Mouse (Mus musculus) megakaryocyte, embryonic 14.5 days (primary cell): ENCODE data around the gene Fkbp15.

Experiments
- FLI1 ChIP-seq: IDR thresholded peaks from 2 replicates; pipeline ENCODE4 v1.6.1; 2012; ENCODE audit warnings: low read length, inconsistent platforms, mixed read lengths
- GATA1 ChIP-seq: IDR thresholded peaks from 3 replicates; pipeline ENCODE4 v1.6.1; 2012; ENCODE audit warnings: mixed read lengths, low read length, inconsistent platforms, borderline replicate concordance

DNA sequence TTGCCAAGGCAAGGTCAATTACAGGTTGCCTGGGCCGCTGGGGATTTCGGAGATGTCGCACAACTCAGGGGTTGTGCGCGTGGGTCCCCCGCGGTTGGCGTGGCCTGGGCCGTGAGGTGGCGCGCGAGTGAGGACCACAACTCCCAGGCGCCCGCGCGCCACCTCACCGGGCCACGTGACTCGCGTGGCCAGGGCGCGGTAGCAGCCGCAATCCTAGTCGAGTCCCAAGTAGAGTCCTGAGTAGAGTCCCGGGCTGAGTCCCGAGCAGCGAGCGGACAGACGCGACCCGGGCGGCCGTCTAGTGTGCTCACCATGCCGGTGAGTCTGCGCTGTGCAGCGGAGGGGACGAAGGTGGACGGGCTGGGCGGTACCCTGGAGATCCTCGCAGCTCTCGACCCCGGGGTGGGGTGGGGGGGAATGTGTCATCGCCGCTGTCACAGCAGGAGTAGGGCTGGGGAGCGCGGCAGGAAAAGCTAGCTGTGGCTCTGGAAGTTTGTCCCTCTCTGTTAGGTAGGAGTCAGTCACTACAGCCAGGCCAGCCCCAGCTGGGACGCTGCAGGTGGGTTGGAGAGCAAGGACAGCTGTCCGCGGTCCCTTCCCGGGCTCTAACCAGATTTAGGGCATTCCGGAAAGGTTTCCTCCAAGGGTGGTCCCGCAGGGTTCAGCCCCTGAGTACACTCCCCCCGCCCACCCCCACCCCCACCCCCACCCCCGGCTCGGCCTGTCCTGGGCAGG, 73.9 kb downstream of the Fkbp15 start:
- TF ChIP-seq GATA1 (no peak), FLI1 (no peak)
